Mouse (Mus musculus): Measurements from ENCODE around the gene Hist1h2ah.
A peak's percentile ranks its signal among the peaks of the same experiment; 100 is the strongest.

Hist1h2ah gene

GRCm38 (mm10) chr13:22013716-22014115 is 21.7 kb downstream of the Hist1h2ah start:
- peak; percentile 53 for DNase-seq (ENCODE audit: extremely low spot score, low spot score)

DNA sequence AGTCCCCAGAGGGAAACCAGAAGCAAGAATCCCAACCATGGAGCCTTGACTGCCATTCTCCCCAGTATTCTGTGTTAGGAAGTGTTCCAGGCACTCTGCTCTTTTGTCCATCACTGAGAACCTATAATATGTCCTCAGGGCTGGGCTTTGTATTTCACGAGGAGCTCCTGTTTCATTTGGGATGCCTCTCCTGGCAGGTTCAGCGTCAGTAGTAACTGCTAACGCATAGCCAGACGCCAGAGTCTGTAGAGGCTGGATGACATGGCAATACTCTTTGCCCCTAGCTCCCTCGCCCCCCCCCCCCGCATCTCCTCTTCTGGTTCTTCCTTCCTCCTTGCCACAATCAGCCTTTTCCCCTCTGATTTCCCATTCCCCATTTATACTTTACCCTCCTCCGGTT is 25.7 kb downstream of the Hist1h2ah start, which contains the start of gene Prss16:
TSS of gene Prss16 (minus strand) at position 101 of the 400 bp plus-strand sequence.
- no peak for DNase-seq (ENCODE audit: extremely low spot score, low spot score)

GRCm38 (mm10) chr13:22008707-22009106 is 26.7 kb downstream of the Hist1h2ah start:
- no peak for DNase-seq (ENCODE audit: extremely low spot score, low spot score)

GRCm38 (mm10) chr13:22007872-22008271 is 27.5 kb downstream of the Hist1h2ah start:
- no peak for DNase-seq (ENCODE audit: extremely low spot score, low spot score)

- DNase-seq (ENCODE audit: extremely low spot score, low spot score) = peak; percentile 47
Observed at GRCm38 (mm10) chr13:22007121-22007510, 28.3 kb downstream of the Hist1h2ah start.

- peak; percentile 70 for DNase-seq (ENCODE audit: extremely low spot score, low spot score)
Observed at GRCm38 (mm10) chr13:22006334-22007120, 28.8 kb downstream of the Hist1h2ah start.

DNA sequence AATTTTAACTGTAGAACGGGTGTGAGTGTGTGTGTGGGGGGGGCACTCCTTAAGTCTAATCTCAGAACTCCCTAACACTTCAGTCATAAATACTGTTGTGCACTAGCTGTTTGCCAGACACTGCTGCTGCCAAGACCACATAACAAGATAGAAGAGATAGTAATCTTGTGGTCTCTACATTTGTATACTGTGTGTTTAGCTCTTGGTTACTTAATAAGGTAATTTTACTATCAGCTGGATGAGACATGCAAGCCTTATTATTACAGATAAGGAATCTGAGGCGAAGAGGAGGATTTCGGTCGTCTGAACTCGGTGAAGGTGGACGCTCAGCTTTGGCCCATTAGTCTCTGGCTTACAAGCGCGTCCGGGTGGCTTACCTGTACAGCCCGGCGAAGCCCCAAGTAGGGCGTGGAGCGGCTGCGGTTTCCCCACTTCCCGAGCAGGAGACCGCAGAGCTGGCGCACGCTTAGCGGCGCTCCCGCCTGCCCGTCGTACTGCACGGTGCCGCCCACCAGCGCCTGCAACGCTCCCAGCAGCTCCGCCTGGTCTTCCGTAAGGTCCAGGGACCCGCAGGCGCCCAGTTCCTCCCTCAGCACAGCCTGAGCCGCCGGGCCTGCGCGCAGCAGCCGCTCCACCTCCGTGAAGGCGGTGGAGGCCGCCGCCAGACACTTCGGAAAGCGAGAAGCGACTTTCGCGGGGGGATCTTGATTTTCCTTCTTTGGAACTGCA is 29.6 kb downstream of the Hist1h2ah start:
- DNase-seq (ENCODE audit: extremely low spot score, low spot score) = peak; percentile 65

- DNase-seq (ENCODE audit: extremely low spot score, low spot score) = no peak
Observed at GRCm38 (mm10) chr13:22001823-22002222, 33.5 kb downstream of the Hist1h2ah start.

GRCm38 (mm10) chr13:22001346-22001745 is 34.0 kb downstream of the Hist1h2ah start:
- DNase-seq (ENCODE audit: extremely low spot score, low spot score) = no peak

GRCm38 (mm10) chr13:21999147-21999546 is 36.2 kb downstream of the Hist1h2ah start:
- no peak for DNase-seq (ENCODE audit: extremely low spot score, low spot score)

DNA sequence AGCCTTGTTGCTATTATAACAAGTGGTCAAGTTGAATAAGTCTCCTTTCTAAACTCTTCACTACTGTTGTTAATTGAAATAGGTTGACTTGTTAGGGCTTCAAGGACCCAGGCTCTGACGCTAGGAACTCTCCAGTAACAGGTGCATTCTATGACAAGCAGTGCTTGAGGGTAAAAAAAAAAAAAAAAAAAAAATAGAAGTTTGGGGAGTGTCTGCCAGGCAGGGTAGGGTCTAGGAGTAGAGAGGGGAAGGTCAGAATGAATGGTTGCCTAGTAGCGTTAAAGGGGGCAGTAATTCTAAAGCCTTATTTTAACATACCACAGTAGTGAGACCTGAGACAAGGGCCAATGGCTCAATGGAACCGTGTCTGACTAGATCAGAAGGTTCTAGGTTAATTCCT is 37.0 kb downstream of the Hist1h2ah start:
- DNase-seq (ENCODE audit: extremely low spot score, low spot score) = no peak

DNA sequence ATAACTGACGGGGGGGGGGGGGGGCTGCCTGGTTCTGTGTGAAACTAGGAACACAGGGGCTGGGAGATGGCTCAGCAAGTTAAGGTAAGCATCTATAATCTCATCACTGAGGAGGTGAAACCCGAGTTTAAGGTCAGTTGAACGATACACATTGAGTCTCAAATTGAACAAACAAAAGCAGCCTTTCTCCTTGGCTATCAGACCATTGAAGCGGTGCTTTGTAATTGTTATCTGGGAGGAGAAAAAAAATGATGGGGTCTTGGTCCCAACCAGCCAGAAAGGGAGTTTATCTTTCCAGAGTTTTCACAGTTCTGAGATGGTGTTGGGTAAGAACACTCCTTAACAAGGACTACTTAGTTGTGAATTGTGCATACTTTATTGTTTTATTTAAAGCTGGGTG is 37.5 kb downstream of the Hist1h2ah start:
- no peak for DNase-seq (ENCODE audit: extremely low spot score, low spot score)

DNA sequence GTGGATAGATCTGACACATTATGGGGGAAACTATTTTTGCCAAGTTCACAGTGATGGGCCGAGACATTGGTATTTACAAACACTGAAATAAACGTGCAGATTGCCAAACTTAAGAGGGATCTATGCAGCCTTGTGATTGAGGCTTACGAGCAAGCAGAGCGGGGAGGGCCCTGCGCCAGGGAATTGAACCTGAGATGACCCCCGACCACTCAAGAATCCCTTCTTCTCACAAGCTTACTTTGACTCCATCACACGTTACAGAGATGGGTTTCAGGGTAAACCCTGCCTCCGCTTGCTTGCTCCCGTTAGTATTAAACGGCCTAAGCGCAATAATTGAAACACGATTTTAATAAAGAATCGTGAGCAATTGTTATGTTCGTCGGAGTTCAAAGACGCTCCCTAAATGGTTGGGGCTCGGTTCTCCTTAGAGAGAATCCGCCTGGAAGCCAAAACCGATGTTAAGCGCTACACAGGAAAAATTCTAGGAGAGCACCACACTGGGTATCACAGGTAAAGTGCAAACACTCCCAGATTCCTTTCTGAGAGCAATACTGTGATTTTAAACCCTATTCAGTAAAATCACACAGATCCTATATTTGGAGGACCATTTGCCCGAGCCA is 38.1 kb downstream of the Hist1h2ah start:
- DNase-seq (ENCODE audit: extremely low spot score, low spot score) = no peak

DNA sequence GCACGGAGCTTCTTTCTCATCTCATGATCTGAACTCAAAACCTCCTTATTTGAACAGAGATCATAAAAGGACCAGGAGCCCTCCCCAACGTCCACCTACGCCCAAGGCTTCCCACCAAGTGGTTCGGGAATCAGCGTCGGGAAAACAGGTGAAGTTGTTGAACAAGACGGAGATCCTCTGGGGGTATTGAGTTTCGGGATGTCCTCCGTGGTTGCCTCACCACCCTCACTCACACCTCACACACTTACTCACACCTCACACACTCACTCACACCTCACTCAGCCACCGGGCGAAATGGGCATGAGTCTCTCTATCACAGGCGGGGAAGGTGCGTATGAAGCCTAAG is 38.6 kb downstream of the Hist1h2ah start:
- no peak for DNase-seq (ENCODE audit: extremely low spot score, low spot score)

- peak; percentile 82 for DNase-seq (ENCODE audit: extremely low spot score, low spot score)
Observed at GRCm38 (mm10) chr13:21996101-21996839, 39.1 kb downstream of the Hist1h2ah start.

DNA sequence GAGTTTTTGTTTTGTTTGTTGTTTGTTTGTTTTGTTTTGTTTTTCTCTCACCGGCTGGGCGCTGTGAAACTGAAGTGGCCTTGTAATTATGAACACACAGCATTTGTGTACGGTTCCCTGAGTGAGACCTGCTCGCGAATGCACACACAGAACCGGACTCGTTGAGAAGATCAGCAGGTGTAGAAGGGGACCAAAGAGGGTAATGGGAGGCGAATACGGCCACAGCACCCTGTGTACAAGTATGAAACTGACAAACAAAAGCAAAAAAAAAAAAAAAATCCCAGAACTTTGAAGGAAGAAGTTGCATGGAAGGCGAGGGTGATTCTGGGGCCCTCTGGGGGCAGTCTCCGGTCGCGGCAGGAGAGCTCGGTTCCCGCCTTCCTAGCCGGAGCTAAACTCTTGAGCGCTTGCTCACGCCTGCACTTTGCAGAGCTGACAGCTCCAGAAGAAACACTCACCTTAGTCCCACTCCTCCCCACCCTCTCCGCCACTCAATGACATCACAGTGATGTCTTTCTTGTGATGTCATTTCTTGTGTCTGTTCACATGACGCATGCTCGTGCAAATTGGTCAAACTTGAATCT is 39.9 kb downstream of the Hist1h2ah start:
- DNase-seq (ENCODE audit: extremely low spot score, low spot score) = peak; percentile 63

DNA sequence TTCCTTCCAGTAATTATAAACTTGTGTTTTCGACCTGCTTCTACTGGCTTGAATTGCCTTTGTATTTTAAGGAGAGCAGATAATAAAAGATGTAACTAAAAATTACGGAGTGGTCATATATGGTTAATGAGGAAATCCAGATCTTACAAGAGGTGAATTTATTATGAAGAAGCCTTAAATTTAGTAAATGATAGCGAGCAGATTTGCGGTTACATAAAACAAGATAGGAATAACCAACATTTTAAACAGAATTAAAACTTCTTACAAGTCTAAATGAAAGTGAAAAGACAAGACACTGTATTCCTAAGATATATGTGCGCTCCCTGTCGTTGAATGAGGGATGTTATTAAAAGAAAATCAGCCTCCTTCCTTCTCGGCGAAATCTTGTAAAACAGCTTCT is 40.5 kb downstream of the Hist1h2ah start:
- DNase-seq (ENCODE audit: extremely low spot score, low spot score) = no peak

GRCm38 (mm10) chr13:21993957-21994738 is 41.2 kb downstream of the Hist1h2ah start:
- DNase-seq (ENCODE audit: extremely low spot score, low spot score) = peak; percentile 73

DNA sequence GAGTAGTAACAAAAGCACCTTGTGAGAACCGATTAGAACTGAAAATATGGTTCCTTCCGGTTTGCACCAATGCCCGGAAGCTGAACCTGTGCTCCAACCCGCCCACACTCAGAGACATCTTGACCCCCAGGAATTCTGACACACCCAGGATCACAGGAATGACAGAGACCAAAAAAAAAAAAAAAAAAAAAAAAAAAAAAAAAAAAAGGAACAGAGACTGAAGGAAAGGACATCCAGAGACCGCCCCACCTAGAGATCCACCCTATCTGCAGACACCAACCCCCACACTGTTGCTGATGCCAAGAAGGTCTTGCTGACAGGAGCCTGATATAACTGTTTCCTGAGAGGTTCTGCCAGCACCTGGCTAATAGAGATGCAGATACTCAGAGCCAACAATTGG is 42.8 kb downstream of the Hist1h2ah start:
- DNase-seq (ENCODE audit: extremely low spot score, low spot score) = no peak

Measured in neural tube, embryonic 10.5 days (tissue).